Mouse (Mus musculus) heart, embryonic 13.5 days (tissue): ENCODE measurements around the gene Olfr9. TPM values are rescaled to one million over a fixed set of nuclear protein-coding genes. Genes with fewer than 3 reads are reported as not detected.
"Not testable (repeated sequence)": the region's sequence is repeated elsewhere in the genome, so short reads cannot be mapped to it uniquely, and the experiment has no call there.

Experiments used
- ATAC-seq: fragments of 200-750 bp; cut with Nextera tagmentation; 2 replicates; pipeline ENCODE4 v1.8.0; 2017; ENCODE audit warnings: moderate TSS enrichment; ENCODE audit not compliant: insufficient number of reproducible peaks, low FRiP score, low TSS enrichment; ENCODE audit errors: extremely low read depth
- H3K27ac ChIP-seq: fragments of 300-500 bp; sonication (generic); replicated peaks from 2 replicates; pipeline ENCODE4 v1.5.1; 2015; ENCODE audit warnings: moderate library complexity, mild to moderate bottlenecking, inconsistent platforms
- H3K27me3 ChIP-seq: fragments of 300-500 bp; sonication (generic); replicated peaks from 2 replicates; pipeline ENCODE4 v1.6.1; 2015; ENCODE audit warnings: mild to moderate bottlenecking, inconsistent platforms
- H3K36me3 ChIP-seq: fragments of 300-500 bp; sonication (generic); 2 replicates; pipeline ENCODE4 v1.6.1; 2015; ENCODE audit warnings: mild to moderate bottlenecking, inconsistent platforms
- H3K4me1 ChIP-seq: fragments of 300-500 bp; sonication (generic); 2 replicates; pipeline ENCODE4 v1.6.1; 2015; ENCODE audit warnings: inconsistent platforms
- H3K4me2 ChIP-seq: fragments of 300-500 bp; sonication (generic); 2 replicates; pipeline ENCODE4 v1.6.1; 2015; ENCODE audit warnings: inconsistent platforms, mild to moderate bottlenecking, moderate library complexity
- H3K4me3 ChIP-seq: fragments of 300-500 bp; sonication (generic); 2 replicates; pipeline ENCODE4 v1.5.1; 2015; ENCODE audit warnings: moderate library complexity, mild to moderate bottlenecking, inconsistent platforms
- H3K9ac ChIP-seq: fragments of 300-500 bp; sonication (generic); 2 replicates; pipeline ENCODE4 v1.6.1; 2015; ENCODE audit warnings: inconsistent platforms, mild to moderate bottlenecking, moderate library complexity
- H3K9me3 ChIP-seq: fragments of 300-500 bp; sonication (generic); 2 replicates; pipeline ENCODE4 v1.6.1; 2016; ENCODE audit warnings: inconsistent platforms
- WGBS: fragments of 180-500 bp; shearing (Covaris S2); methylation state at CpG from one replicate; pipeline ENCODE4 v1.1.7; 2015; ENCODE audit warnings: mixed read lengths; 5-methylcytosine and 5-hydroxymethylcytosine counted together
- polyA plus RNA-seq: library from polyadenylated mRNA; unstranded; fragments of >200 nt; fragmentation: Nextera tagmentation; extraction: Ambion mirVana; gene quantifications from 2 replicates; pipeline ENCODE4 v1.2.1, GENCODE M21; 2015

The Olfr9 gene
- polyA plus RNA-seq, 1 experiment from 2014 or later = not detected

DNA sequence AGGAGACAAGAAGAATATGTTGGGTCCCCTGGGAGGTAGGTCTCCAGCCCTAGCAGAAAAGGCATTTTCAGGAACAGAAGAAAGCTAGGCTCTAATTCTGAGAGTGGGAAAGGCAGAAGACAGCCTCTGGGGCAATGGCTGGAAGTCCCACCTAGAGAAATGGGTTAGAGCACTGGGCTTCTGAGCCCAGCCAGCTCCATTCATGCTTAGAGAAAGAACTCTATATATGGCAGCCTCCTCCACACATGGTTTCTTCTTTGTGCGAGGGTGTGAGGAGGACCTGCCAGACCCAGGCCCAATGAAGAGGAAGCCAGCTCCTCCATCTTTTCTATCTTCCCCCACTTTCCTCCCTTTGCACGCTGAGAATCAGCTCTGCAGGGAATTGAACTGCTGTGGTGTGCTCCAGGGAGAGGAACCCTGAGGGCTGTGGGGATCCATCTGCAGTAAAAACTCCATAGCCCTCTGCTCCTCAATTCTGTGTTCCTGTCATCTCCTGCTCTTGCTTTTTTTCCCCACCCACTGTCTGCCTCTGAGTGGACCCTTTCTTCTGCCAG is 21.1 kb downstream of the Olfr9 start, which contains the start of gene Olfr763:
TSS of gene Olfr763 (plus strand) at position 504 of the 554 bp plus-strand sequence.
- peaks cover 12% of the 10 kb centered on the region for H3K9me3 ChIP-seq
- H3K27ac ChIP-seq = no peak within 1 kb of the TSS
- ATAC-seq = no peak
- no peaks in the 10 kb centered on the region for H3K4me1 ChIP-seq
- no peaks in the 10 kb centered on the region for H3K36me3 ChIP-seq
- H3K4me3 ChIP-seq = no peak within 1 kb of the TSS
- H3K9ac ChIP-seq = no peak within 1 kb of the TSS
- no peaks in the 10 kb centered on the region for H3K27me3 ChIP-seq
- WGBS = 57% methylated on average over 2 of the region's 2 CpGs
- H3K4me2 ChIP-seq = no peak within 1 kb of the TSS

GRCm38 (mm10) chr10:129011511-129011910 is 22.3 kb downstream of the Olfr9 start:
- H3K27ac ChIP-seq, H3K4me3 ChIP-seq, ATAC-seq, H3K4me1 ChIP-seq, H3K27me3 ChIP-seq, H3K9ac ChIP-seq, H3K4me2 ChIP-seq, H3K36me3 ChIP-seq: not testable (repeated sequence)
- H3K9me3 ChIP-seq = peaks cover 12% of the 10 kb centered on the region
- WGBS = 44% methylated on average over 2 of the region's 5 CpGs

GRCm38 (mm10) chr10:129014477-129014876 is 25.2 kb downstream of the Olfr9 start:
- ATAC-seq = no peak
- Histone ChIP-seq H3K4me3 (no peak overlapping the region), H3K4me2 (no peak overlapping the region), H3K9me3 (no peaks in the 10 kb centered on the region), H3K4me1 (no peaks in the 10 kb centered on the region), H3K27ac (no peak overlapping the region), H3K36me3 (no peaks in the 10 kb centered on the region), H3K27me3 (no peaks in the 10 kb centered on the region), H3K9ac (no peak overlapping the region)

- Histone ChIP-seq H3K4me2 (no peak overlapping the region), H3K9ac (no peak overlapping the region), H3K4me1 (no peaks in the 10 kb centered on the region), H3K27me3 (no peaks in the 10 kb centered on the region), H3K27ac (no peak overlapping the region), H3K9me3 (no peaks in the 10 kb centered on the region), H3K4me3 (no peak overlapping the region), H3K36me3 (no peaks in the 10 kb centered on the region)
- ATAC-seq = no peak
These were observed 34.1 kb downstream of the Olfr9 start for GRCm38 (mm10) chr10:129023319-129023718.

DNA sequence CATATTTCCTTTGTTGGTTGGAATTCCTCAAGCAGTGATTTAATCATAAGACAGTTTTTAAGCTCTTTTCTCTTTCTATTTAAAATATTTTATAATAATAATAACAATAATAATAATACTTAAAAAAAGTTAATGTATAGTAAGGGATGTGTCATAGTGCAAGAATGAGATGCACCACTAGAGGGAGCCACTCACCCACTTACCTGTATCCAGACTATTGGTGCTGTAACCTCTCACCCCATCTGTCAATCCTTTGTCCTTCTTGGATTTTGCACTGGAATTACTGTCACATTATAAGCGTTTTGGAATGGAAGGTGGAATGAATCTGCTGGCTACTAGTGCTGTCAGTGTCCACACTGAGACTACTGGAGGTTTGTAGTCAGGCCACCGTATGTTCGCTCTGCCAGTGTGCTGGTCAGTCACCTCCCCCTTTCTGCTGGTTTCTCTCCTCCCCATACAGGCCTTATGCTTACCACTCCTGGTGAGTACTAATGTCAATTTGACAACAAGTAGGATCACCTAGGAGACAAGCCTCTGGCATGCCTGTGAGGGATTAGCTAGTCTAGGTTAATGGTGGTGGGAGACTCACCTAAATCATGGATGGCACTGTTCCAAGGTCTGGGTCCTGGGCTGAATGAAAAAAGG is 36.9 kb downstream of the Olfr9 start:
- Histone ChIP-seq H3K9me3 (no peaks in the 10 kb centered on the region), H3K9ac (no peak overlapping the region), H3K4me2 (no peak overlapping the region), H3K36me3 (no peaks in the 10 kb centered on the region), H3K4me3 (no peak overlapping the region), H3K27ac (no peak overlapping the region), H3K27me3 (no peaks in the 10 kb centered on the region), H3K4me1 (no peaks in the 10 kb centered on the region)
- ATAC-seq = no peak
- WGBS = 52% methylated on average over 3 of the region's 3 CpGs

DNA sequence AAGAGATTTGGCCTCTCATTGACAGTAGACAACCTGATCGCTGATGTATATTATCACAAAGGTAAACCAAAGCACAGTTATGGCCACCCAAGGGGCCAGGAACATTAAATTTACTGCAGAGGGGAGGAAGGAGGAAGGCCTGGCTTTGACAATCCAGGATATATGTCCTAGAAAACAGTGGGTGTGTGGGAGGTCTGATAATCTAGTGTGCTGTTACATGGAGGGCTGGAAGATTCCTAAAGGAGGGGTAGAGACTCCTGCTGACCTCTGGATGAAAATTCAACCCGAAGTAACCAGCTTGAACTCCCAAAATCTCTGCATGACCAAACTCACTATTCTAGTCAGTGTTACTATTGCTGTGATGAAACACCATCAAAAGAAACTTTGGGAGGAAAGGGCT is 39.1 kb downstream of the Olfr9 start:
- Histone ChIP-seq H3K4me2 (no peak overlapping the region), H3K4me1 (no peaks in the 10 kb centered on the region), H3K4me3 (no peak overlapping the region), H3K9ac (no peak overlapping the region), H3K36me3 (no peaks in the 10 kb centered on the region), H3K27ac (no peak overlapping the region), H3K27me3 (no peaks in the 10 kb centered on the region), H3K9me3 (no peaks in the 10 kb centered on the region)
- 77% methylated on average over 2 of the region's 2 CpGs for WGBS
- ATAC-seq = no peak

GRCm38 (mm10) chr10:129039796-129040195 is 50.6 kb downstream of the Olfr9 start, which contains the start of gene Olfr764-ps1:
Gene Olfr764-ps1, minus strand, starts transcription at chr10:129039896.
- no peak within 1 kb of the TSS for H3K4me2 ChIP-seq
- H3K27ac ChIP-seq = no peak within 1 kb of the TSS
- no peak within 1 kb of the TSS for H3K4me3 ChIP-seq
- 62% methylated on average over 3 of the region's 3 CpGs for WGBS
- H3K9me3 ChIP-seq = no peaks in the 10 kb centered on the region
- no peak for ATAC-seq
- no peak within 1 kb of the TSS for H3K9ac ChIP-seq
- H3K27me3 ChIP-seq = no peaks in the 10 kb centered on the region
- no peaks in the 10 kb centered on the region for H3K4me1 ChIP-seq
- no peaks in the 10 kb centered on the region for H3K36me3 ChIP-seq

Other genes starting within 250 kb of the Olfr9 start
- 4.8 and 5.0 TPM in 2 replicates for gene Dgka, start 244.6 kb upstream of the Olfr9 start, polyA plus RNA-seq
- gene Pym1, start 241.5 kb upstream of the Olfr9 start, polyA plus RNA-seq = 22.1 and 22.7 TPM in 2 replicates
- 0.87 and 1.1 TPM in 2 replicates for gene Mmp19, start 198.5 kb upstream of the Olfr9 start, polyA plus RNA-seq
- gene Dnajc14, start 185.4 kb upstream of the Olfr9 start, polyA plus RNA-seq = 35.3 and 38.8 TPM in 2 replicates
- 18.7 and 19.0 TPM in 2 replicates for gene Tmem198b, start 185.1 kb upstream of the Olfr9 start, polyA plus RNA-seq
- 164 and 175 TPM in 2 replicates for gene Sarnp, start 172.1 kb upstream of the Olfr9 start, polyA plus RNA-seq
- gene Ormdl2, start 167.8 kb upstream of the Olfr9 start, polyA plus RNA-seq = 47.2 and 50.0 TPM in 2 replicates
- gene Gdf11, start 97.7 kb upstream of the Olfr9 start, polyA plus RNA-seq = 2.8 and 3.6 TPM in 2 replicates
- gene Cd63, start 88.4 kb upstream of the Olfr9 start, polyA plus RNA-seq = 370 and 426 TPM in 2 replicates
- 8.9 and 10.3 TPM in 2 replicates for gene Rdh5, start 66.5 kb upstream of the Olfr9 start, polyA plus RNA-seq
- gene Bloc1s1, start 65.4 kb upstream of the Olfr9 start, polyA plus RNA-seq = 199 and 223 TPM in 2 replicates
- gene Itga7, start 55.6 kb upstream of the Olfr9 start, polyA plus RNA-seq = 2.4 and 2.9 TPM in 2 replicates
- gene Mettl7b, start 28.4 kb upstream of the Olfr9 start, polyA plus RNA-seq = 0.15 TPM in 1 of 2 replicates, not detected in the other
- not detected in 2 replicates for gene Olfr763, start 21.4 kb downstream of the Olfr9 start, polyA plus RNA-seq
- gene Olfr764-ps1, start 50.5 kb downstream of the Olfr9 start, polyA plus RNA-seq = not detected in 2 replicates
- not detected in 2 replicates for gene Olfr765, start 60.6 kb downstream of the Olfr9 start, polyA plus RNA-seq
- not detected in 2 replicates for gene Olfr766-ps1, start 79.5 kb downstream of the Olfr9 start, polyA plus RNA-seq
- gene Olfr767, start 93.5 kb downstream of the Olfr9 start, polyA plus RNA-seq = not detected in 2 replicates
- gene Olfr768, start 109.9 kb downstream of the Olfr9 start, polyA plus RNA-seq = not detected in 2 replicates
- 0.13 TPM in 1 of 2 replicates, not detected in the other for gene Olfr769, start 128.4 kb downstream of the Olfr9 start, polyA plus RNA-seq
- not detected in 2 replicates for gene Olfr770, start 149.6 kb downstream of the Olfr9 start, polyA plus RNA-seq
- not detected in 2 replicates for gene Olfr771, start 175.3 kb downstream of the Olfr9 start, polyA plus RNA-seq
- gene Olfr772, start 188.5 kb downstream of the Olfr9 start, polyA plus RNA-seq = not detected in 2 replicates
- gene Olfr773, start 198.0 kb downstream of the Olfr9 start, polyA plus RNA-seq = not detected in 2 replicates
- not detected in 2 replicates for gene Olfr774, start 246.8 kb downstream of the Olfr9 start, polyA plus RNA-seq